Mouse (Mus musculus): ENCODE data around the gene Gm3376.
"Not testable (repeated sequence)": the region's sequence is repeated elsewhere in the genome, so short reads cannot be mapped to it uniquely, and the experiment has no call there.

The Gm3376 gene

DNA sequence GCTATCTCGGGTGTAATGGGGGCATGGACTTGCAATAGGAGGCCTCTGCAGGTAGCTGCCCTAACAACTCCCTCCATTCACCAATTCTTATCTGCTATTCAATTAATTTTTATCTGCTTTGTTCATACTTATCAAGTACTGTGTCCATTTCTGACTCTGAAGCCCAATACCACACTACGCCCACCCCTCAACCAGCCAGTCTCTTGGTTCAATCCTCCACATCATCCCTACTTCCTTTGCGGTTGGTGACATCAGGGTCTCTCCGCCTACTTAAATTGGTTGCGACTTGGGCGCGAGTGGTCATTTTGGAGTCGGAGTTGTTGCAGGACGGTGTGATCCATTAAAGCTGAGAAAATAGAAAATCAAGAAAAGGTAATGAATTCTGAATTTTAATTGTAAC lies at the start of gene Gm3376:
TSS of gene Gm3376 (plus strand) at position 301 of the 400 bp plus-strand sequence.
- not testable (repeated sequence) for DNase-seq

Measured in cerebellum, adult 18-20 months (tissue).